Mouse (Mus musculus) liver, embryonic 16.5 days (tissue): ENCODE measurements around the gene Dnajb12. TPM values are rescaled to one million over a fixed set of nuclear protein-coding genes. Genes with fewer than 3 reads are reported as not detected.

Source experiments
- ATAC-seq: fragments of 200-750 bp; cut with Nextera tagmentation; 2 replicates; pipeline ENCODE4 v1.8.0; 2017; ENCODE audit warnings: low read depth, mild to moderate bottlenecking, moderate number of reproducible peaks, moderate library complexity
- H3K27ac ChIP-seq: fragments of 300-500 bp; sonication (generic); 2 replicates; pipeline ENCODE4 v1.5.1; 2014; ENCODE audit warnings: mild to moderate bottlenecking, low read length
- H3K27me3 ChIP-seq: fragments of 300-500 bp; sonication (generic); 2 replicates; pipeline ENCODE4 v1.6.1; 2014; ENCODE audit warnings: low read depth, low read length, mixed read lengths; ENCODE audit not compliant: control insufficient read depth, insufficient read depth
- H3K36me3 ChIP-seq: fragments of 300-500 bp; sonication (generic); 2 replicates; pipeline ENCODE4 v1.6.1; 2014; ENCODE audit warnings: mild to moderate bottlenecking; ENCODE audit not compliant: control insufficient read depth, insufficient read depth
- H3K4me1 ChIP-seq: fragments of 300-500 bp; sonication (generic); 2 replicates; pipeline ENCODE4 v1.6.1; 2014; ENCODE audit warnings: low read depth, low read length, mixed read lengths; ENCODE audit not compliant: control insufficient read depth
- H3K4me2 ChIP-seq: fragments of 300-500 bp; sonication (generic); 2 replicates; pipeline ENCODE4 v1.6.1; 2014; ENCODE audit warnings: low read depth, low read length, mixed read lengths
- H3K4me3 ChIP-seq: fragments of 300-500 bp; sonication (generic); 2 replicates; pipeline ENCODE4 v1.5.1; 2014; ENCODE audit warnings: low read depth, mild to moderate bottlenecking, low read length
- H3K9ac ChIP-seq: fragments of 300-500 bp; sonication (generic); 2 replicates; pipeline ENCODE4 v1.6.1; 2014; ENCODE audit warnings: low read depth, low read length
- H3K9me3 ChIP-seq: fragments of 300-500 bp; sonication (generic); replicated peaks from 2 replicates; pipeline ENCODE4 v1.6.1; 2016; ENCODE audit warnings: low read length; ENCODE audit not compliant: control insufficient read depth
- whole genome bisulfite sequencing: fragments of 180-500 bp; shearing (Covaris S2); extraction: QIAGEN DNeasy Blood & Tissue Kit; methylation state at CpG from one replicate; pipeline ENCODE4 v1.1.7; 2014; ENCODE audit not compliant: insufficient replicate concordance; 5-methylcytosine and 5-hydroxymethylcytosine counted together
- polyA plus RNA-seq: library from polyadenylated mRNA; unstranded; fragments of >200 nt; fragmentation: Nextera tagmentation; extraction: Ambion mirVana; gene quantifications from 2 replicates; pipeline ENCODE4 v1.2.1, GENCODE M21; 2015

Gene Dnajb12
- polyA plus RNA-seq, 1 experiment from 2014 or later: 15.5 TPM

- H3K9ac ChIP-seq: no peak overlapping the region; the same call in 1 of the 2 replicates
- H3K36me3 ChIP-seq: peaks cover 3% of the 10 kb centered on the region
- H3K27ac ChIP-seq: no peak overlapping the region
- no peak for ATAC-seq
- no peaks in the 10 kb centered on the region for H3K9me3 ChIP-seq
- no peak overlapping the region for H3K4me2 ChIP-seq
- H3K4me1 ChIP-seq: peaks cover 37% of the 10 kb centered on the region
- 56% methylated on average over 7 of the region's 7 CpGs for WGBS
- H3K4me3 ChIP-seq: no peak overlapping the region
- no peaks in the 10 kb centered on the region for H3K27me3 ChIP-seq
These were observed 23.8 kb downstream of the Dnajb12 start for GRCm38 (mm10) chr10:59903170-59903569.

- ATAC-seq: peak; percentile 27
- H3K36me3 ChIP-seq: no peaks in the 10 kb centered on the region
- H3K4me3 ChIP-seq: no peak overlapping the region
- 52% methylated on average over 3 of the region's 3 CpGs for WGBS
- H3K4me2 ChIP-seq: no peak overlapping the region
- peak overlapping the region; percentile 15; the same call in 1 of the 2 replicates for H3K27ac ChIP-seq
- H3K27me3 ChIP-seq: peaks cover 25% of the 10 kb centered on the region
- no peak overlapping the region for H3K9ac ChIP-seq
- H3K9me3 ChIP-seq: no peaks in the 10 kb centered on the region
- H3K4me1 ChIP-seq: peaks cover 28% of the 10 kb centered on the region
These were observed 27.8 kb downstream of the Dnajb12 start for GRCm38 (mm10) chr10:59907080-59907609.

GRCm38 (mm10) chr10:59907695-59908299 lies 28.4 kb downstream of the Dnajb12 start:
- H3K4me3 ChIP-seq: no peak overlapping the region
- H3K27me3 ChIP-seq: peaks cover 25% of the 10 kb centered on the region
- ATAC-seq: peak; percentile 18; the same call in 1 of the 2 replicates
- H3K4me1 ChIP-seq: peaks cover 28% of the 10 kb centered on the region
- H3K27ac ChIP-seq: peak overlapping the region; percentile 39
- 25% methylated on average over 7 of the region's 7 CpGs for WGBS
- no peak overlapping the region for H3K9ac ChIP-seq
- no peaks in the 10 kb centered on the region for H3K9me3 ChIP-seq
- no peaks in the 10 kb centered on the region for H3K36me3 ChIP-seq
- no peak overlapping the region for H3K4me2 ChIP-seq

GRCm38 (mm10) chr10:59908776-59909315 lies 29.5 kb downstream of the Dnajb12 start:
- H3K4me3 ChIP-seq: no peak overlapping the region
- H3K36me3 ChIP-seq: no peaks in the 10 kb centered on the region
- ATAC-seq: no peak
- H3K27ac ChIP-seq: no peak overlapping the region
- H3K9ac ChIP-seq: no peak overlapping the region
- H3K9me3 ChIP-seq: no peaks in the 10 kb centered on the region
- H3K4me2 ChIP-seq: no peak overlapping the region
- peaks cover 25% of the 10 kb centered on the region for H3K27me3 ChIP-seq
- peaks cover 28% of the 10 kb centered on the region for H3K4me1 ChIP-seq
- WGBS: 21% methylated on average over 7 of the region's 7 CpGs

GRCm38 (mm10) chr10:59909357-59909847 lies 30.0 kb downstream of the Dnajb12 start:
- Histone ChIP-seq H3K36me3 (no peaks in the 10 kb centered on the region), H3K27ac (no peak overlapping the region), H3K9me3 (no peaks in the 10 kb centered on the region), H3K4me2 (no peak overlapping the region; the same call in 1 of the 2 replicates), H3K4me3 (0 out of 2 replicates have a peak overlapping the region, but pooled peaks have one; percentile 12), H3K27me3 (peaks cover 25% of the 10 kb centered on the region), H3K4me1 (peaks cover 28% of the 10 kb centered on the region), H3K9ac (no peak overlapping the region)
- WGBS: 9% methylated on average over 14 of the region's 14 CpGs
- 0 out of 2 replicates have a peak, but pooled peaks have one; percentile 14 for ATAC-seq

- ATAC-seq: no peak
- peaks cover 25% of the 10 kb centered on the region for H3K27me3 ChIP-seq
- no peak overlapping the region for H3K4me3 ChIP-seq
- no peak overlapping the region; the same call in 1 of the 2 replicates for H3K9ac ChIP-seq
- peaks cover 37% of the 10 kb centered on the region for H3K4me1 ChIP-seq
- H3K9me3 ChIP-seq: no peaks in the 10 kb centered on the region
- WGBS: 38% methylated on average over 6 of the region's 6 CpGs
- H3K36me3 ChIP-seq: no peaks in the 10 kb centered on the region
- 0 out of 2 replicates have a peak overlapping the region, but pooled peaks have one; percentile 21 for H3K4me2 ChIP-seq
- no peak overlapping the region for H3K27ac ChIP-seq
These were observed 31.7 kb downstream of the Dnajb12 start for GRCm38 (mm10) chr10:59911091-59911490.

- H3K9me3 ChIP-seq: no peaks in the 10 kb centered on the region
- H3K4me1 ChIP-seq: peaks cover 40% of the 10 kb centered on the region
- H3K27ac ChIP-seq: no peak overlapping the region
- 15% methylated on average over 25 of the region's 25 CpGs for WGBS
- H3K4me2 ChIP-seq: peak overlapping the region; percentile 21; the same call in 1 of the 2 replicates
- H3K4me3 ChIP-seq: peak overlapping the region; percentile 14; the same call in 1 of the 2 replicates
- no peak for ATAC-seq
- no peaks in the 10 kb centered on the region for H3K36me3 ChIP-seq
- H3K27me3 ChIP-seq: peaks cover 25% of the 10 kb centered on the region
- H3K9ac ChIP-seq: peak overlapping the region; percentile 22; the same call in 1 of the 2 replicates
These were observed 32.3 kb downstream of the Dnajb12 start for GRCm38 (mm10) chr10:59911561-59912198.

GRCm38 (mm10) chr10:59915196-59915962 lies 36.0 kb downstream of the Dnajb12 start:
- Histone ChIP-seq H3K4me2 (no peak overlapping the region), H3K4me1 (peaks cover 35% of the 10 kb centered on the region), H3K27me3 (peaks cover 17% of the 10 kb centered on the region), H3K36me3 (no peaks in the 10 kb centered on the region), H3K9ac (no peak overlapping the region), H3K4me3 (no peak overlapping the region), H3K9me3 (no peaks in the 10 kb centered on the region), H3K27ac (peak overlapping the region; percentile 42; the same call in 1 of the 2 replicates)
- 70% methylated on average over 8 of the region's 8 CpGs for WGBS
- no peak for ATAC-seq
